Mouse (Mus musculus) forebrain, postnatal 0 days (tissue): ENCODE measurements around the gene Pmf1. TPM values are rescaled to one million over a fixed set of nuclear protein-coding genes. Genes with fewer than 3 reads are reported as not detected.

Experiments
- ATAC-seq: fragments of 200-750 bp; cut with Nextera tagmentation; 2 replicates; pipeline ENCODE4 v1.8.0; 2017; ENCODE audit warnings: mild to moderate bottlenecking, moderate library complexity
- DNase-seq: peaks from one replicate; pipeline ENCODE4 v3.0.0-alpha.2; 2015
- H3K27ac ChIP-seq: fragments of 300-500 bp; sonication (generic); 2 replicates; pipeline ENCODE4 v1.5.1; 2014; ENCODE audit warnings: low read depth, mild to moderate bottlenecking, antibody characterized with exemption, low read length, moderate library complexity, mixed read lengths
- H3K27me3 ChIP-seq: fragments of 300-500 bp; sonication (generic); 2 replicates; pipeline ENCODE4 v1.6.1; 2014; ENCODE audit warnings: mild to moderate bottlenecking, low read length, mixed read lengths; ENCODE audit not compliant: insufficient read depth
- H3K36me3 ChIP-seq: fragments of 300-500 bp; sonication (generic); 2 replicates; pipeline ENCODE4 v1.6.1; 2014; ENCODE audit warnings: mild to moderate bottlenecking, moderate library complexity; ENCODE audit not compliant: insufficient read depth
- H3K4me1 ChIP-seq: fragments of 300-500 bp; sonication (generic); 2 replicates; pipeline ENCODE4 v1.6.1; 2014; ENCODE audit warnings: antibody characterized with exemption; ENCODE audit not compliant: insufficient read depth
- H3K4me2 ChIP-seq: fragments of 300-500 bp; sonication (generic); 2 replicates; pipeline ENCODE4 v1.6.1; 2014; ENCODE audit warnings: low read depth, mild to moderate bottlenecking, moderate library complexity
- H3K4me3 ChIP-seq: fragments of 300-500 bp; sonication (generic); 2 replicates; pipeline ENCODE4 v1.5.1; 2014; ENCODE audit warnings: low read depth, low read length, mixed read lengths
- H3K9ac ChIP-seq: fragments of 300-500 bp; sonication (generic); 2 replicates; pipeline ENCODE4 v1.6.1; 2014; ENCODE audit warnings: mild to moderate bottlenecking
- H3K9me3 ChIP-seq: fragments of 300-500 bp; sonication (generic); 2 replicates; pipeline ENCODE4 v1.6.1; 2016; ENCODE audit warnings: low read length
- CTCF ChIP-seq: sonication (generic); IDR thresholded peaks from 2 replicates; pipeline ENCODE4 v1.5.1; 2016; ENCODE audit warnings: antibody characterized with exemption, control low read depth, low read depth
- WGBS: fragments of 180-500 bp; shearing (Covaris S2); extraction: QIAGEN DNeasy Blood & Tissue Kit; methylation state at CpG from one replicate; pipeline ENCODE4 v1.1.7; 2014; 5-methylcytosine and 5-hydroxymethylcytosine counted together
- polyA plus RNA-seq: library from polyadenylated mRNA; unstranded; fragments of >200 nt; fragmentation: Nextera tagmentation; extraction: Ambion mirVana; gene quantifications from 2 replicates; pipeline ENCODE4 v1.2.1, GENCODE M21; 2015
- total RNA-seq: library from RNA; depleted of rRNA; stranded (reverse); fragments of >200 nt; gene quantifications from 2 replicates; pipeline ENCODE4 v1.2.3, GENCODE M21; 2014

Pmf1 gene
- total and polyA plus RNA-seq, 2 experiments from 2014 or later: 22.5 to 27.4 TPM

DNA sequence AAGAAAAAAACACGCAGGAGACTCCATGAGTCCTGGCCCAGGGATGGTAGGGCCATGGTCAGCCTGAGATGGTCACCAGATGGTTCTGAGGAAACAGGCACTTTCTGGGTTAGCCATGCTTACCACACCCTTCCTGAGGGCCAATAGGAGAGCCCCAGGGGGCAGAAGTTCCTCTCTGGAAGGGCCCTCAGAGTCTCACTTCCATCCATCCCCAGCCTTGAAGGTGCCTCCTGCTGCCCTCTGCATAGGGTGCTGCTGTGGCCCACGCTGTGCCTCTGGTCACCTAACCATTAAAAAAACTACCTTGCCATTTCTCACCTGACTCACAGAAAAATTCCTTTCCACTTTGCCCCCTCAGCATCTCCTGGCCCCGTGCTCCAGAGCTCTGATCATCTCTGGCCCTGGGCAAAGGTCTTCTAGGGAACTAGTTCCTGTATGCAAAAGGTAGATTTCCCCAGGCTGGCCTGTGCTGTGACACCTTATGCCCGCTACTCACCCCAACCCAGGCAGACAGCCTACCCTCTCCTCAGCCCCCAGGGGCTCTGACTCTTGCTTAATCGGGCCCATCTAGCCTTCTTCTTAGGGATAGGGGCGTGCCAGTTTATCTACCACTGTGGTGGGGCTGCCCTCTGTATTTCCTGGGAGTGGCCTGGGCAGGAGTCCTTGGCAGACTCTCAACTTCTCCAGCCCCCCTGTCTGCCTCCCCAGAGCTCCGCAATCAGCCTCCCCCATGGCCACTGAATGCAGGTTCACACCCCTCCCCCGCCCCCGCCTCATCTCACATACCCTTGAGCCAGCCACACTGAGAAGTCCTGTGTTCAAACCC is 44.8 kb upstream of the Pmf1 start:
- no peak overlapping the region for H3K27ac ChIP-seq
- DNase-seq: no peak
- H3K4me2 ChIP-seq: no peak overlapping the region
- no peak for ATAC-seq
- no peaks in the 10 kb centered on the region for H3K27me3 ChIP-seq
- WGBS: 64% methylated on average over 9 of the region's 9 CpGs
- no peak overlapping the region for H3K4me3 ChIP-seq
- H3K4me1 ChIP-seq: peaks cover 17% of the 10 kb centered on the region; the same call in 1 of the 2 replicates
- no peak overlapping the region for H3K9ac ChIP-seq
- no peak for TF ChIP-seq CTCF
- H3K36me3 ChIP-seq: peaks cover 30% of the 10 kb centered on the region
- H3K9me3 ChIP-seq: no peaks in the 10 kb centered on the region

DNA sequence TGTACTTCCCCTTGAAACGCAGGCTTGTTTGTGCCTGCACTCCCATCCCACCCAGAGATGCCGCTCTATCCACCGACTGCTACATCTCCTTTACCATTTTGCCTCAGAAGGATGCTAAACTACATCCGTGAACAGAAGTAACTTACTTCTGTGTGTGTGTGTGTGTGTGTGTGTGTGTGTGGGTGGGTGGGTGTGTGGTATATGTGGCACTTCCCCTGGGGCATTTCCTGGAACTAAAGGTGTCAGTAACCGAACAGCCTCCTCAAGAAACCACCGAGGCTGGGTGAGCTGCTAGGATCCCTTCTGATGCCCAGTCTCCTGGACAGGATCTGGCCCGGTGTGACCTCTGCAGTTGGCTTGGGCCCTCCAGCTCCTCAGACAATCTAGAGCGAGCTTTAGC is 43.9 kb upstream of the Pmf1 start:
- H3K27me3 ChIP-seq: no peaks in the 10 kb centered on the region
- peaks cover 37% of the 10 kb centered on the region for H3K36me3 ChIP-seq
- DNase-seq (no peak), ATAC-seq (no peak)
- H3K9me3 ChIP-seq: no peaks in the 10 kb centered on the region
- peaks cover 17% of the 10 kb centered on the region; the same call in 1 of the 2 replicates for H3K4me1 ChIP-seq
- H3K9ac ChIP-seq: no peak overlapping the region
- 80% methylated on average over 8 of the region's 8 CpGs for WGBS
- H3K27ac ChIP-seq: no peak overlapping the region
- no peak overlapping the region for H3K4me2 ChIP-seq
- H3K4me3 ChIP-seq: no peak overlapping the region
- TF ChIP-seq CTCF: no peak

DNA sequence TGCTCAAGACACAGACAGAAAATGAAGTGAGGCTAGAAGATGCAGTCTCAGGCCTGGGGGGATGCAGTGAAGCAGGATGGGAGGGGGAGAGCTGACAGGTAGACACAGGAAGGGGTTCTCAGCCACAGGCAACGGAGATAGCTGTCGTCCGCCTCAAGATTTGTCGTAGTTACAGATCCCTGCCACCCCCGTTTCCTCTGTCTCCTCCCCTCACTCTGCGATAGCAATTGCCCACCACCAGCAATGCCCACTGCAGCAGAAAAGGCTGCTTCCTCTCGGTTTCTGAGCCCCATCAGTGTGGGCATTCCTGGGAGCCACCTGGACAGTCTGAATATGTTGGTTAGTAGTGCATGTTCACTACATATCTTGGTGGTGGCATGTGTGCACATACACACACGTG is 43.2 kb upstream of the Pmf1 start:
- H3K27ac ChIP-seq: no peak overlapping the region
- ATAC-seq (no peak), DNase-seq (no peak)
- 67% methylated on average over 8 of the region's 8 CpGs for WGBS
- H3K9me3 ChIP-seq: no peaks in the 10 kb centered on the region
- H3K27me3 ChIP-seq: no peaks in the 10 kb centered on the region
- no peak for TF ChIP-seq CTCF
- H3K4me1 ChIP-seq: peaks cover 17% of the 10 kb centered on the region; the same call in 1 of the 2 replicates
- no peak overlapping the region for H3K4me2 ChIP-seq
- peaks cover 40% of the 10 kb centered on the region for H3K36me3 ChIP-seq
- H3K4me3 ChIP-seq: no peak overlapping the region
- no peak overlapping the region for H3K9ac ChIP-seq

DNA sequence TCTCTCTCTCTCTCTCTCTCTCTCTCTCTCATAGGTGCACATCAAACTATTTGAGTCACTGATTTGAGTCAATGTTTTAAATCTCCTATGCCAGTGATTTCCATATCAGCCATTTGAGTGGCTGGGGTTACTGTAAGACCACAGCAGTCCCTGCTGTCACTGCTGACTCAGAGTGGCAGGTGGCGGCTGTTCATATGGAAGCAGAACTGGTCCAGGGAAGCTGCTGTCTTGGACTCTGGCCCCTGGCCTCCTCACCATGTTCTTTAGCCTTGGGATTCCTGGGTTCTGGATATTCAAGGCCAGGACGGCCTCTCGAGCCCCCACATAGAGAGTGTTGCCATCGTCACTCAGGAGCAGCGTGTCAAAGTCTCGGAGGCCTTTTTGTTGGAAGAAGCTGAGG is 42.6 kb upstream of the Pmf1 start:
- 69% methylated on average over 6 of the region's 6 CpGs for WGBS
- peaks cover 11% of the 10 kb centered on the region; the same call in 1 of the 2 replicates for H3K4me1 ChIP-seq
- no peak for TF ChIP-seq CTCF
- peaks cover 46% of the 10 kb centered on the region for H3K36me3 ChIP-seq
- no peak overlapping the region for H3K4me2 ChIP-seq
- DNase-seq (no peak), ATAC-seq (no peak)
- H3K27ac ChIP-seq: no peak overlapping the region
- H3K9ac ChIP-seq: no peak overlapping the region
- no peaks in the 10 kb centered on the region for H3K27me3 ChIP-seq
- H3K9me3 ChIP-seq: no peaks in the 10 kb centered on the region
- H3K4me3 ChIP-seq: no peak overlapping the region

DNA sequence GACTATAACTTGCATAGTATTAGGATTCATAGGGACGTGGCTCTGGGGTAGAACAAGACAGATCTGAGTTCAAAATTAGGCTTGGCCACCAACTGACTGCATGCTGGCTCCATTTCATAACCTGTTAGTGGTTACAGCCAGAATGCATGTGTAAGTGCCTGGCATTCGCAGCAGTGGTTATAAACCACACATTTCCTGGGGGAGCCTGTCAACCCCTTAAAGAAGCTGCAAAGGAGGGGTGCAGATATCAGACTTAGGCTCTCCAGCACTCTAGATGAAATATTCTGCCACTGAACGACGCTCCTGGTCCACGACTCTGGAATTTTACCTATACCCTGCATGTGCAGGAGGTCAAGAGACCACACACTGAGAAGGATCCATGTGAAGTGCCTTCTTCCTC is 42.1 kb upstream of the Pmf1 start:
- no peak for TF ChIP-seq CTCF
- Histone ChIP-seq H3K36me3 (peaks cover 51% of the 10 kb centered on the region), H3K27ac (no peak overlapping the region), H3K9ac (no peak overlapping the region), H3K4me3 (no peak overlapping the region), H3K4me1 (peaks cover 7% of the 10 kb centered on the region; the same call in 1 of the 2 replicates), H3K9me3 (no peaks in the 10 kb centered on the region), H3K4me2 (no peak overlapping the region), H3K27me3 (no peaks in the 10 kb centered on the region)
- no peak for DNase-seq
- no peak for ATAC-seq
- WGBS: 81% methylated on average over 5 of the region's 5 CpGs

DNA sequence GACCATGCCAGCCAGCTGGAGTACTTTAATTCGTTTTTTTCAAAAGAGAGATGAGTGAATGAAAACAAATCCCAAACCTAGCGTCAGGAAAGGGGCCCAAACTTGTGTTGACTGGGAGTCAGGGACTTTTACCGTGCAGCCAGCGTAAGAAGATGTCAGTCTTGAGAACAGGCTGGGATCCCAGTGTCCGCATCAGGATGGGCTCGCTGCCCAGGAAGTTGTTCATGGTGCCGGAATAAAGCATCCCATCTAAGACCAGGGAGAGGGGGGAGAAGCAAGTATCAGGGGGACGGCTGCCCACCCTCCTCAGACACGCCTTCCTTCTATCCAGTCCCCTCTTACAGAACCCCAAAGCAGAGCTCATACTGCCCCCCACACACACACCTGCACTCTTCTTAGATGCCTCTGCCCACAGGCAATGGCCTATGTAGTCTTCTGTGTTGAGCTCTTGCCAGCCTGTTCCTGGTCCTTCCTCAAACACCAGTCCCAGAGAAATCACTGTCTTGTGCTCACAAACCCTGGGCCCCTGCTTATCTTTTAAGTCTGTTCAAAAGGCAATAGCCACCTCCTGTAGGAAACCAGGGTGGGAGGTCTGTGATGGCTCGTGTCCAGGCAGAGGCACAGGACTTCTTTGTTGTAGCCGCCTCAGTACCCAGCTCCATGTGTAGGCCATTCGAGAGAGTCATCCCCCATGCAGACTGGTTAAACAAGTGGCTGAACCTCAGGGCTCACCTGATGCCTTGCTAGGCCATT is 40.4 kb upstream of the Pmf1 start:
- no peaks in the 10 kb centered on the region for H3K27me3 ChIP-seq
- no peak for ATAC-seq
- no peak overlapping the region for H3K4me3 ChIP-seq
- DNase-seq: no peak
- 58% methylated on average over 12 of the region's 12 CpGs for WGBS
- peaks cover 65% of the 10 kb centered on the region for H3K36me3 ChIP-seq
- H3K9me3 ChIP-seq: no peaks in the 10 kb centered on the region
- H3K4me2 ChIP-seq: no peak overlapping the region
- TF ChIP-seq CTCF: no peak
- H3K9ac ChIP-seq: no peak overlapping the region
- no peak overlapping the region for H3K27ac ChIP-seq
- no peaks in the 10 kb centered on the region for H3K4me1 ChIP-seq

DNA sequence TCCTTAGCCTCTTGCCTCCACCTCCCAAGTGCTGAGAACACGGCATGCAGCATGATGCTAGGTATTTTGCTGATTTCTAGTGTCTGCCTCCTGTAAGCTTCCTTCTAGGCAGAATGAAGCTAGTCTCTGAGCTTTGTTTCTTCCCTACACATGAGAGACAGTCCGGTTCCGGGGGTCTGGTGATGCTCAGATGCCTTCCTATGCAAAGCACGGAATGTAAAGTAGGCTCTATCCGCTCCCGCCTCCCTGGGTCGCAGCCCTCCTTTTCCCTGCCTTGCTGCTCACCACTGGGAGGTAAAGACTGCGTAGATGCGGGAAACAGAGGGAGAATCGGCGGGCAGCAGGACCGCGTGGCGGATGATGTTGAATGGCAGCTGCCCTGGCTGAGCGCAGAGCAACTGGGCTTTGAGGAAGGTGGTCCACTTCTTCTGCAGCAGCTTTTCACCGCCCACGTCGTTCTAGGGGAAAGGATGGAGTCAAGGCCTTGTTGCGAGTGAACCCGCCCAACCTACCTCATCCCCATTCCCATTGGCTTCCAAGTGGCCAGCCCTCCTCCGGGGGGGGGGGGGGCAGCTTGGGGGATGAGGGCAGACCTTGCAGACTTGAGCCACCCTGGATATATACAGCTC is 39.4 kb upstream of the Pmf1 start:
- H3K9me3 ChIP-seq: no peaks in the 10 kb centered on the region
- 0 out of 2 replicates have a peak overlapping the region, but pooled peaks have one; percentile 4 for H3K9ac ChIP-seq
- no peak for TF ChIP-seq CTCF
- H3K27me3 ChIP-seq: no peaks in the 10 kb centered on the region
- 11% methylated on average over 21 of the region's 21 CpGs for WGBS
- no peaks in the 10 kb centered on the region for H3K4me1 ChIP-seq
- peak overlapping the region; percentile 28 for H3K4me2 ChIP-seq
- no peak overlapping the region for H3K27ac ChIP-seq
- peaks cover 68% of the 10 kb centered on the region for H3K36me3 ChIP-seq
- no peak overlapping the region; the same call in 1 of the 2 replicates for H3K4me3 ChIP-seq
- DNase-seq (no peak), ATAC-seq (peak; percentile 71)
